Mouse (Mus musculus) heart, embryonic 12.5 days (tissue): ENCODE data around the gene Tmtc3. TPM values are rescaled to one million over a fixed set of nuclear protein-coding genes. Genes with fewer than 3 reads are reported as not detected.
"Not testable (repeated sequence)": the region's sequence is repeated elsewhere in the genome, so short reads cannot be mapped to it uniquely, and the experiment has no call there.

Experiments used
- ATAC-seq: fragments of 200-750 bp; cut with Nextera tagmentation; 2 replicates; pipeline ENCODE4 v1.8.0; 2017; ENCODE audit warnings: moderate TSS enrichment, moderate library complexity; ENCODE audit not compliant: insufficient number of reproducible peaks, low FRiP score
- H3K27ac ChIP-seq: fragments of 300-500 bp; sonication (generic); 2 replicates; pipeline ENCODE4 v1.5.1; 2016; ENCODE audit warnings: mild to moderate bottlenecking, moderate library complexity; ENCODE audit not compliant: poor library complexity, severe bottlenecking
- H3K27me3 ChIP-seq: fragments of 300-500 bp; sonication (generic); replicated peaks from 2 replicates; pipeline ENCODE4 v1.6.1; 2016; ENCODE audit warnings: mild to moderate bottlenecking, moderate library complexity
- H3K36me3 ChIP-seq: fragments of 300-500 bp; sonication (generic); 2 replicates; pipeline ENCODE4 v1.6.1; 2016; ENCODE audit warnings: mild to moderate bottlenecking, moderate library complexity
- H3K4me1 ChIP-seq: fragments of 300-500 bp; sonication (generic); replicated peaks from 2 replicates; pipeline ENCODE4 v1.6.1; 2016; ENCODE audit warnings: mild to moderate bottlenecking
- H3K4me2 ChIP-seq: fragments of 300-500 bp; sonication (generic); 2 replicates; pipeline ENCODE4 v1.6.1; 2016; ENCODE audit warnings: mild to moderate bottlenecking, moderate library complexity
- H3K4me3 ChIP-seq: fragments of 300-500 bp; sonication (generic); 2 replicates; pipeline ENCODE4 v1.5.1; 2016; ENCODE audit warnings: mild to moderate bottlenecking
- H3K9ac ChIP-seq: fragments of 300-500 bp; sonication (generic); 2 replicates; pipeline ENCODE4 v1.6.1; 2016; ENCODE audit warnings: mild to moderate bottlenecking, moderate library complexity
- H3K9me3 ChIP-seq: fragments of 300-500 bp; sonication (generic); replicated peaks from 2 replicates; pipeline ENCODE4 v1.6.1; 2016; ENCODE audit warnings: mild to moderate bottlenecking, moderate library complexity
- WGBS: fragments of 180-500 bp; shearing (Covaris S2); methylation state at CpG from one replicate; pipeline ENCODE4 v1.1.7; 2016; 5-methylcytosine and 5-hydroxymethylcytosine counted together
- polyA plus RNA-seq: library from polyadenylated mRNA; unstranded; fragments of >200 nt; fragmentation: Nextera tagmentation; extraction: Ambion mirVana; gene quantifications from 2 replicates; pipeline ENCODE4 v1.2.1, GENCODE M21; 2016

Gene Tmtc3
- polyA plus RNA-seq, 1 experiment from 2014 or later, result 24.4 TPM

GRCm38 (mm10) chr10:100449394-100449793 lies 37.8 kb downstream of the Tmtc3 start:
- no peaks in the 10 kb centered on the region for H3K27me3 ChIP-seq
- H3K4me2 ChIP-seq, result no peak overlapping the region
- ATAC-seq, result no peak
- no peak overlapping the region for H3K4me3 ChIP-seq
- H3K36me3 ChIP-seq, result peaks cover 10% of the 10 kb centered on the region
- H3K9ac ChIP-seq, result no peak overlapping the region
- H3K9me3 ChIP-seq, result no peaks in the 10 kb centered on the region
- no peak overlapping the region for H3K27ac ChIP-seq
- H3K4me1 ChIP-seq, result no peaks in the 10 kb centered on the region

- H3K27ac ChIP-seq, result no peak overlapping the region
- no peak overlapping the region for H3K9ac ChIP-seq
- no peaks in the 10 kb centered on the region for H3K9me3 ChIP-seq
- H3K27me3 ChIP-seq, result no peaks in the 10 kb centered on the region
- H3K4me1 ChIP-seq, result no peaks in the 10 kb centered on the region
- H3K4me2 ChIP-seq, result no peak overlapping the region
- no peak overlapping the region for H3K4me3 ChIP-seq
- no peaks in the 10 kb centered on the region for H3K36me3 ChIP-seq
- no peak for ATAC-seq
- WGBS, result 65% methylated on average over 2 of the region's 2 CpGs
These were observed 59.6 kb downstream of the Tmtc3 start for GRCm38 (mm10) chr10:100427592-100427991.

GRCm38 (mm10) chr10:100415566-100415965 lies 71.6 kb downstream of the Tmtc3 start:
- 81% methylated on average over 7 of the region's 7 CpGs for WGBS
- no peak overlapping the region for H3K27ac ChIP-seq
- no peaks in the 10 kb centered on the region for H3K36me3 ChIP-seq
- H3K9me3 ChIP-seq, result no peaks in the 10 kb centered on the region
- ATAC-seq, result no peak
- H3K4me1 ChIP-seq, result no peaks in the 10 kb centered on the region
- no peaks in the 10 kb centered on the region for H3K27me3 ChIP-seq
- no peak overlapping the region for H3K9ac ChIP-seq
- no peak overlapping the region for H3K4me3 ChIP-seq
- no peak overlapping the region for H3K4me2 ChIP-seq

GRCm38 (mm10) chr10:100402301-100402700 lies 84.8 kb downstream of the Tmtc3 start:
- not testable (repeated sequence) for H3K4me1 ChIP-seq, H3K9me3 ChIP-seq, ATAC-seq, H3K27ac ChIP-seq, H3K9ac ChIP-seq, H3K4me2 ChIP-seq, H3K27me3 ChIP-seq, H3K4me3 ChIP-seq, H3K36me3 ChIP-seq
- WGBS, result 74% methylated on average over 6 of the region's 6 CpGs

Other genes with a start within 250 kb of the Tmtc3 start
- gene Gm4301, start 151.7 kb downstream of the Tmtc3 start, polyA plus RNA-seq, result not detected in 2 replicates
- gene Gm4302, start 146.5 kb downstream of the Tmtc3 start, polyA plus RNA-seq, result not detected in 2 replicates
- not detected in 2 replicates for gene Gm4303, start 141.4 kb downstream of the Tmtc3 start, polyA plus RNA-seq
- not detected in 2 replicates for gene Gm4305, start 136.3 kb downstream of the Tmtc3 start, polyA plus RNA-seq
- gene Gm4307, start 126.0 kb downstream of the Tmtc3 start, polyA plus RNA-seq, result not detected in 2 replicates
- not detected in 2 replicates for gene Gm4312, start 104.8 kb downstream of the Tmtc3 start, polyA plus RNA-seq
- gene Cep290, start 208 bp upstream of the Tmtc3 start, polyA plus RNA-seq, result 2.7 and 4.2 TPM in 2 replicates
- 8.4 and 9.0 TPM in 2 replicates for gene 4930430F08Rik, start 103.1 kb upstream of the Tmtc3 start, polyA plus RNA-seq
- not detected in 2 replicates for gene 1700017N19Rik, start 103.1 kb upstream of the Tmtc3 start, polyA plus RNA-seq